Mouse (Mus musculus) small intestine, adult 2 months (tissue): Measurements from ENCODE around the gene Gm11060.

Experiments
- CTCF ChIP-seq: fragments of 200-500 bp; IDR thresholded peaks from 2 replicates; pipeline ENCODE4 v1.5.1; 2012; ENCODE audit warnings: low read depth, mild to moderate bottlenecking, control low read depth, inconsistent platforms, low read length, moderate library complexity, mixed read lengths; ENCODE audit not compliant: insufficient replicate concordance, insufficient read length; ENCODE audit errors: extremely low read depth
- POLR2A ChIP-seq: fragments of 200-500 bp; IDR thresholded peaks from 2 replicates; pipeline ENCODE4 v1.6.1; 2012; ENCODE audit warnings: low read depth, mild to moderate bottlenecking, control low read depth, inconsistent platforms, low read length, moderate library complexity

GRCm38 (mm10) chr2:105131061-105131810 is 39.4 kb downstream of the Gm11060 start:
- TF ChIP-seq CTCF (no peak), POLR2A (no peak)
